Mouse (Mus musculus) stomach, postnatal 0 days (tissue): Measurements from ENCODE around the gene Acsl4. TPM values are rescaled to one million over a fixed set of nuclear protein-coding genes. Genes with fewer than 3 reads are reported as not detected.
A peak's percentile ranks its signal among the peaks of the same experiment; 100 is the strongest.

ENCODE experiments used
- ATAC-seq: fragments of 200-750 bp; cut with Nextera tagmentation; 2 replicates; pipeline ENCODE4 v1.8.0; 2017; ENCODE audit not compliant: low FRiP score, low TSS enrichment
- DNase-seq: peaks from one replicate; pipeline ENCODE4 v3.0.0-alpha.2; 2016; ENCODE audit warnings: low spot score
- H3K27ac ChIP-seq: fragments of 300-500 bp; sonication (generic); replicated peaks from 2 replicates; pipeline ENCODE4 v1.5.1; 2014; ENCODE audit warnings: mild to moderate bottlenecking, control low read depth
- H3K27me3 ChIP-seq: fragments of 300-500 bp; sonication (generic); 2 replicates; pipeline ENCODE4 v1.6.1; 2014; ENCODE audit warnings: low read length; ENCODE audit not compliant: control insufficient read depth, insufficient read depth
- H3K36me3 ChIP-seq: fragments of 300-500 bp; sonication (generic); 2 replicates; pipeline ENCODE4 v1.6.1; 2014; ENCODE audit warnings: low read length, mixed read lengths; ENCODE audit not compliant: control insufficient read depth, insufficient read depth
- H3K4me1 ChIP-seq: fragments of 300-500 bp; sonication (generic); replicated peaks from 2 replicates; pipeline ENCODE4 v1.6.1; 2014; ENCODE audit warnings: antibody characterized with exemption; ENCODE audit not compliant: control insufficient read depth, insufficient read depth
- H3K4me2 ChIP-seq: fragments of 300-500 bp; sonication (generic); replicated peaks from 2 replicates; pipeline ENCODE4 v1.6.1; 2014; ENCODE audit warnings: low read depth, mild to moderate bottlenecking, control low read depth, moderate library complexity
- H3K4me3 ChIP-seq: fragments of 300-500 bp; sonication (generic); 2 replicates; pipeline ENCODE4 v1.5.1; 2014; ENCODE audit warnings: low read depth, low read length, control low read depth
- H3K9ac ChIP-seq: fragments of 300-500 bp; sonication (generic); 2 replicates; pipeline ENCODE4 v1.6.1; 2014; ENCODE audit warnings: mild to moderate bottlenecking, low read length, control low read depth, mixed read lengths
- H3K9me3 ChIP-seq: fragments of 300-500 bp; sonication (generic); 2 replicates; pipeline ENCODE4 v1.6.1; 2016; ENCODE audit warnings: low read length; ENCODE audit not compliant: control insufficient read depth
- CTCF ChIP-seq: IDR thresholded peaks from 2 replicates; pipeline ENCODE4 v1.5.1; 2016; ENCODE audit warnings: antibody characterized with exemption, low read depth, mild to moderate bottlenecking, moderate library complexity
- EP300 ChIP-seq: optimal IDR thresholded peaks from 2 replicates; pipeline ENCODE3; 2016; ENCODE audit warnings: antibody characterized with exemption
- WGBS: fragments of 180-500 bp; shearing (Covaris S2); extraction: QIAGEN DNeasy Blood & Tissue Kit; methylation state at CpG from one replicate; pipeline ENCODE4 v1.1.7; 2014; 5-methylcytosine and 5-hydroxymethylcytosine counted together
- polyA plus RNA-seq: library from polyadenylated mRNA; unstranded; fragments of >200 nt; fragmentation: Nextera tagmentation; extraction: Ambion mirVana; gene quantifications from 2 replicates; pipeline ENCODE4 v1.2.1, GENCODE M21; 2015

Acsl4 gene
- polyA plus RNA-seq, 1 experiment from 2014 or later, result 9.1 TPM

DNA sequence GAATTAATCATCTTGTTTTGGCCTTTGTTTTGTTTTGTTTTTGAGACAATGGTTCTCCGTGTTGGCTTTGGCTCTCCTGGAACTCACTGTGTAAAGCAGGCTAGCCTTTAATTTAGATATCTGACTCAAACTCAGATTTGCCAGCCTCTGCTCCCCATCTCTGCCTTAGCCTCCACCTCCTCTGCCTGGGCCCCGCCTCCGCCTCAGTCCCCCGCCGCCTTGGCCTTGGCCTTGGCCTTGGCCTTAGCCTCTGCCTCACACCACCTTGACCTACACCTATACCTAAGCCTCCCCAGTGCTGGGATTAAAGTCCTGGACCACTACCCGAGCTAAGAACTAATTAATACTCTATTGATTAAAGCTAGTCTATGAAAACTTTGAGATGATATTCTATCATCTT, 2.2 kb downstream of the Acsl4 start:
- no peaks in the 10 kb centered on the region for H3K9me3 ChIP-seq
- no peaks in the 10 kb centered on the region for H3K27me3 ChIP-seq
- H3K36me3 ChIP-seq, result no peaks in the 10 kb centered on the region
- ATAC-seq (no peak), DNase-seq (no peak)
- no peak overlapping the region for H3K4me2 ChIP-seq
- no peaks in the 10 kb centered on the region for H3K4me1 ChIP-seq
- no peak overlapping the region for H3K4me3 ChIP-seq
- TF ChIP-seq EP300 (no peak), CTCF (no peak)
- H3K27ac ChIP-seq, result no peak overlapping the region
- H3K9ac ChIP-seq, result no peak overlapping the region
- 91% methylated on average over 6 of the region's 6 CpGs for WGBS

DNA sequence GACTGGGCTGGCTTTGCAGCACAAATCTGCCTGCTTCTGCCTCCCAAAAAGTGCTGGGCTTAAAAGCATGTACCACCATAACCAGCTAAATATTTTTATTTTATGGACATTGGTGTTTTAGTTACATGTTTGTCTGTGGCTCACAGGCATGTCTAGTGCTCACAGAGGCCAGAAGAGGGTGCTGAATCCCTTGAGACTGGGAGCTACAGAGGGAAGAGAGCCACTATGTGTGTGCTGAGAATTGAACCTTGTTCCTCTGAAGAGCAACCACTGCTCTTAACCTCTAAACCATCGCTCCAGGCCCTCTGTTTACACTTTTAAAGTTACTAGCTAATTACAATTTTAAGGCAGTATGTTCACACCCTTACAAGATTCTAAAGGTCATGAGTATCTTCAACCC, 2.7 kb downstream of the Acsl4 start:
- no peak overlapping the region for H3K4me3 ChIP-seq
- peak; percentile 47 for TF ChIP-seq CTCF
- TF ChIP-seq EP300, result no peak
- no peak for ATAC-seq
- WGBS, result 100% methylated on average over 1 of the region's 1 CpGs
- no peak overlapping the region for H3K9ac ChIP-seq
- no peak overlapping the region for H3K4me2 ChIP-seq
- no peaks in the 10 kb centered on the region for H3K27me3 ChIP-seq
- no peak overlapping the region for H3K27ac ChIP-seq
- no peaks in the 10 kb centered on the region for H3K36me3 ChIP-seq
- H3K4me1 ChIP-seq, result no peaks in the 10 kb centered on the region
- no peaks in the 10 kb centered on the region for H3K9me3 ChIP-seq
- no peak for DNase-seq

DNA sequence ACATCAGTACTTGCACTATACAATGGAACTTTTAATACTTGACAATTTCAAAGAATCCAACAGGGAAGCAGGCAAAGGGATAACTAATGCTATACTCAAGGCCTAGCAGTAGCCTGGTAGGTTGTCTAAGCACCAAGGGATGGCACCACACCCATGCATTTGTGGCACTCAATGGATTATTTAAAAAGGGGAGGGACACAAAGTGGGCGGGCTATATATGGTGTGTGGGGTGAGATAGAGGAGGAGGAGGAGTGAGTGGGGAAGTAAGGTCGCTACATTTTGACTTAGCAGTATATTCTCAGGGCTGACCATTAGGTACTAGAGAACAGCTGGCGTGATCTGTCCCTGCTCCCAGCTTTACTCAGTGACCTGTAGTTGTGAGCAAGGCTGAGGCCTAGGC, 5.4 kb downstream of the Acsl4 start:
- Histone ChIP-seq H3K27ac (no peak overlapping the region), H3K36me3 (no peaks in the 10 kb centered on the region), H3K4me1 (no peaks in the 10 kb centered on the region), H3K9ac (no peak overlapping the region), H3K4me2 (no peak overlapping the region), H3K4me3 (no peak overlapping the region), H3K9me3 (no peaks in the 10 kb centered on the region), H3K27me3 (no peaks in the 10 kb centered on the region)
- ATAC-seq (no peak), DNase-seq (no peak)
- WGBS, result 75% methylated on average over 3 of the region's 3 CpGs
- TF ChIP-seq CTCF, result no peak
- TF ChIP-seq EP300, result no peak

DNA sequence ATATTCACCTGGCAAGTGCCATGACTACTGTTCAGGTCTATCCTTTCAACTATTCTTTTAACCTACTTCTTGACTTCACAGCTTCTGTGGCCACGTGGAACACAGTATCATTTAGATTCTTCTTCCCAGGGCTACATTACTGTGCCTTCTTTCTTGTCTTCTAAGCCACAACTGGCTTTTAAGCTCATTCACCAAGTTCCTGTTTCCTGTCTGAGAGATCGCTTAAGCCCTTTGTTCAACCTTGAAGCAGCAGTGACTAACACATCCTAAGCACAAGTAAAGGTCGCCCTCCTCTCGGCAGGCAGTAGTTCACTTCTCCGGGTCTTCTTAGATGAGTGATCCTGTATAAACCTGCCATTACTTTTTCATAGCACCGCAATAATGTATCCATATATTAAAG, 10.4 kb downstream of the Acsl4 start:
- Histone ChIP-seq H3K36me3 (no peaks in the 10 kb centered on the region), H3K4me3 (no peak overlapping the region), H3K4me1 (no peaks in the 10 kb centered on the region), H3K4me2 (no peak overlapping the region), H3K27ac (no peak overlapping the region), H3K9me3 (no peaks in the 10 kb centered on the region), H3K9ac (no peak overlapping the region), H3K27me3 (no peaks in the 10 kb centered on the region)
- DNase-seq, result no peak
- no peak for ATAC-seq
- WGBS, result 82% methylated on average over 6 of the region's 6 CpGs
- TF ChIP-seq EP300 (no peak), CTCF (no peak)

DNA sequence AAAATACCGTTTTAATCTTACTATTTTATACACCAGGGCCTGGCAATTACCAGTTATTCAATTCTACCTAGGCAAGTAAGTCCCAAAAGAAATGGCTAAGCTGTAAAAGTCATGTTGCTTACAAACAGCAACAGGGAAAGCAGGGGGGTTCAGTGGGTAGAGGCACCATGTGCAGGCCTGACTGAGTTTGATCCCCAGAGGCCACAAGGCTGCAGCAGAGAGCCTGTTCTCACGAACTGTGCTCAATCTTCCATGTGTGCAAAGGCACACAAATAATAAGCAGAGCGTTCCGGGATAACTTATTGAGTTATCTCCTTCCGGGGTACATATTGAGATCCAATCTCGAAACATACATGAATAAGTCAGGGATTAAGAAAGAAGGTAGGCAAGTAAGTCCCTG, 12.3 kb downstream of the Acsl4 start:
- 89% methylated on average over 6 of the region's 6 CpGs for WGBS
- no peaks in the 10 kb centered on the region for H3K9me3 ChIP-seq
- H3K4me2 ChIP-seq, result no peak overlapping the region
- no peaks in the 10 kb centered on the region for H3K27me3 ChIP-seq
- H3K9ac ChIP-seq, result no peak overlapping the region
- no peak overlapping the region for H3K4me3 ChIP-seq
- no peak for DNase-seq
- TF ChIP-seq EP300, result no peak
- peak; percentile 31; the same call in 1 of the 2 replicates for TF ChIP-seq CTCF
- H3K4me1 ChIP-seq, result no peaks in the 10 kb centered on the region
- ATAC-seq, result no peak
- no peak overlapping the region for H3K27ac ChIP-seq
- H3K36me3 ChIP-seq, result no peaks in the 10 kb centered on the region

DNA sequence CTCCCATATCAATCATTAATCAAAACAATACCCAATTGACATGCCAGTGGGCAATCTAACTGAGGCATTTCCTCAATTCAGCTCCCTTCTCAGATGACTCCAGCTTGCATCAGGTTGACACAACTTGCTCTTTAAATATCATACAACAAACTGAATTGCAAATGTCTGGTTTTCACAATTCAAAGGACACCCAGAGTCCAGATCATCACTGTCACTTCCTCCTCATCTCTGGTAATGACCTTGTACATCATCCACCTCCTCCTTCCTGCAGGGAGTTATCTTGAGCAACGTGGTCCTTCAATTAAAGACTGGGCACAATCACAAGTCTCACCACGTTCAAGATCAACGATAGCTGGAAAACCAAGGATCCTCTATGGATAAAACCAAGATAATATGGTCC, 13.0 kb downstream of the Acsl4 start:
- no peaks in the 10 kb centered on the region for H3K9me3 ChIP-seq
- no peaks in the 10 kb centered on the region for H3K27me3 ChIP-seq
- TF ChIP-seq EP300 (no peak), CTCF (no peak)
- H3K27ac ChIP-seq, result no peak overlapping the region
- no peaks in the 10 kb centered on the region for H3K4me1 ChIP-seq
- H3K36me3 ChIP-seq, result no peaks in the 10 kb centered on the region
- H3K4me2 ChIP-seq, result no peak overlapping the region
- H3K4me3 ChIP-seq, result no peak overlapping the region
- ATAC-seq, result no peak
- no peak overlapping the region for H3K9ac ChIP-seq
- DNase-seq, result no peak
- WGBS, result 69% methylated on average over 3 of the region's 3 CpGs
